Mouse (Mus musculus) ES-E14 (cell line): ENCODE measurements around the gene Pdia3. TPM values are rescaled to one million over a fixed set of nuclear protein-coding genes. Genes with fewer than 3 reads are reported as not detected.

ENCODE experiments used
- DNase-seq: peaks from one replicate; pipeline ENCODE4 v3.0.0-alpha.2; 2013; ENCODE audit warnings: low read depth, low spot score
- H3K27ac ChIP-seq: 2 replicates; pipeline ENCODE4 v1.5.1; 2012; ENCODE audit warnings: low read depth, mild to moderate bottlenecking, low read length, moderate library complexity, mixed read lengths; ENCODE audit not compliant: poor library complexity, insufficient read depth, severe bottlenecking
- H3K36me3 ChIP-seq: 2 replicates; pipeline ENCODE4 v1.6.1; 2012; ENCODE audit warnings: mild to moderate bottlenecking, low read length, moderate library complexity, mixed read lengths; ENCODE audit not compliant: control insufficient read depth, poor library complexity, insufficient read depth, severe bottlenecking
- H3K4me1 ChIP-seq, 2 experiments: fragments of 150-350 bp in 1 of 2; sonication (generic) in 1 of 2; 2 replicates each; pipeline ENCODE4 v1.6.1; 2012; ENCODE audit warnings: low read length in 2 of 2, mild to moderate bottlenecking in 1 of 2, mixed read lengths in 1 of 2; ENCODE audit not compliant: control insufficient read depth in 2 of 2, insufficient read depth in 2 of 2, poor library complexity in 1 of 2
- H3K4me3 ChIP-seq, 2 experiments: fragments of 150-350 bp in 1 of 2; sonication (generic) in 1 of 2; 2 replicates each; pipeline ENCODE4 v1.5.1; 2012; ENCODE audit warnings: low read length in 2 of 2, low read depth in 1 of 2, mild to moderate bottlenecking in 1 of 2, mixed read lengths in 1 of 2; ENCODE audit not compliant: insufficient read depth in 1 of 2, poor library complexity in 1 of 2, severe bottlenecking in 1 of 2
- H3K9ac ChIP-seq: 2 replicates; pipeline ENCODE4 v1.6.1; 2012; ENCODE audit warnings: low read depth, mild to moderate bottlenecking, low read length, mixed read lengths; ENCODE audit not compliant: poor library complexity, insufficient read depth, severe bottlenecking
- H3K9me3 ChIP-seq: fragments of 150-350 bp; sonication (generic); 2 replicates; pipeline ENCODE4 v1.6.1; 2012; ENCODE audit warnings: low read depth, mild to moderate bottlenecking, low read length; ENCODE audit not compliant: control insufficient read depth, insufficient read depth
- CHD2 ChIP-seq: IDR thresholded peaks from 2 replicates; pipeline ENCODE4 v1.6.1; 2014; ENCODE audit warnings: mild to moderate bottlenecking, low read depth, low read length, inconsistent platforms
- HCFC1 ChIP-seq: IDR thresholded peaks from 2 replicates; pipeline ENCODE4 v1.6.1; 2012; ENCODE audit warnings: low read length, inconsistent platforms, borderline replicate concordance; ENCODE audit not compliant: insufficient read depth
- MAFK ChIP-seq: IDR thresholded peaks from 2 replicates; pipeline ENCODE4 v1.6.1; 2014; ENCODE audit warnings: mild to moderate bottlenecking, low read depth, low read length, inconsistent platforms; ENCODE audit not compliant: insufficient read depth
- ZC3H11A ChIP-seq: IDR thresholded peaks from 2 replicates; pipeline ENCODE4 v1.6.1; 2012; ENCODE audit warnings: low read depth, mild to moderate bottlenecking, inconsistent platforms, low read length, borderline replicate concordance
- ZNF384 ChIP-seq: IDR thresholded peaks from 2 replicates; pipeline ENCODE4 v1.6.1; 2012; ENCODE audit warnings: low read depth, low read length, inconsistent platforms
- in situ Hi-C, 2 experiments: fragments of 600-800 bp; cut with MboI; formaldehyde crosslinking; loops; one replicate each; pipeline ENCODE4 v1.15.1; 2025; ENCODE audit warnings: low sequenced_read_pairs in 2 of 2, inconsistent platforms in 1 of 2; ENCODE audit not compliant: unreplicated experiment in 2 of 2
- total RNA-seq: library from RNA; depleted of rRNA; stranded (reverse); fragments of 300-350 nt; gene quantifications from 2 replicates; pipeline ENCODE4 v1.2.3, GENCODE M21; 2012

Pdia3 gene
- total RNA-seq, 1 experiment, result 251 TPM

GRCm38 (mm10) chr2:121412843-121413386 is 660 bp upstream of the Pdia3 start:
- DNase-seq, result no peak
- Histone ChIP-seq H3K4me1 (peaks cover 3 to 6% of the 10 kb centered on the region in 2 experiments; a peak in 3 of 4 replicates), H3K4me3 (peak overlapping the region; percentile 90 to 99), H3K9ac (peak overlapping the region; percentile 84), H3K27ac (peak overlapping the region; percentile 69), H3K36me3 (peaks cover 5% of the 10 kb centered on the region), H3K9me3 (no peaks in the 10 kb centered on the region)
- in situ Hi-C loops, result no loop called here
- TF ChIP-seq ZC3H11A (no peak), CHD2 (no peak), ZNF384 (peak; percentile 68; the same call in 1 of the 2 replicates)

- in situ Hi-C loops, result no loop called here
- DNase-seq, result peak; percentile 47
- peak overlapping the region; percentile 94 for H3K27ac ChIP-seq
- TF ChIP-seq MAFK (no peak), ZC3H11A (no peak), ZNF384 (peak; percentile 92)
- H3K9me3 ChIP-seq, result no peaks in the 10 kb centered on the region
- peak overlapping the region; percentile 99 for H3K9ac ChIP-seq
- H3K36me3 ChIP-seq, result peaks cover 5% of the 10 kb centered on the region
- peak overlapping the region; percentile 90 to 99 for H3K4me3 ChIP-seq
- peaks cover 3 to 6% of the 10 kb centered on the region in 2 experiments; a peak in 3 of 4 replicates for H3K4me1 ChIP-seq
Measured at GRCm38 (mm10) chr2:121414139-121414685, 637 bp downstream of the Pdia3 start.

GRCm38 (mm10) chr2:121415103-121415502 is 1.5 kb downstream of the Pdia3 start:
- in situ Hi-C loops, result no loop called here
- Histone ChIP-seq H3K4me3 (peak overlapping the region; percentile 25 to 90; a peak in 3 of 4 replicates), H3K36me3 (peaks cover 5% of the 10 kb centered on the region), H3K27ac (no peak overlapping the region), H3K9me3 (no peaks in the 10 kb centered on the region), H3K4me1 (peaks cover 3 to 6% of the 10 kb centered on the region in 2 experiments; a peak in 3 of 4 replicates), H3K9ac (no peak overlapping the region)
- DNase-seq, result no peak
- TF ChIP-seq ZNF384 (no peak), HCFC1 (no peak), ZC3H11A (no peak), CHD2 (no peak), MAFK (no peak)

- Histone ChIP-seq H3K27ac (no peak overlapping the region), H3K9ac (no peak overlapping the region; the same call in 1 of the 2 replicates), H3K4me3 (peak overlapping the region in 1 of 2 experiments; percentile 25; a peak in 1 of 4 replicates), H3K4me1 (peaks cover 3 to 6% of the 10 kb centered on the region in 2 experiments; a peak in 3 of 4 replicates), H3K9me3 (no peaks in the 10 kb centered on the region), H3K36me3 (peaks cover 7% of the 10 kb centered on the region)
- TF ChIP-seq HCFC1, result no peak
- TF ChIP-seq MAFK, result no peak
- no peak for TF ChIP-seq CHD2
- no peak for TF ChIP-seq ZC3H11A
- TF ChIP-seq ZNF384, result no peak
- in situ Hi-C loops, result no loop called here
- DNase-seq, result no peak
Measured at GRCm38 (mm10) chr2:121415591-121415990, 2.0 kb downstream of the Pdia3 start.
